Mouse (Mus musculus) ES-E14 (cell line): ENCODE measurements around the gene Cmtm6.

ENCODE experiments used
- ZC3H11A ChIP-seq: IDR thresholded peaks from 2 replicates; pipeline ENCODE4 v1.6.1; 2012; ENCODE audit warnings: low read depth, mild to moderate bottlenecking, inconsistent platforms, low read length, borderline replicate concordance
- ZNF384 ChIP-seq: IDR thresholded peaks from 2 replicates; pipeline ENCODE4 v1.6.1; 2012; ENCODE audit warnings: low read depth, low read length, inconsistent platforms

DNA sequence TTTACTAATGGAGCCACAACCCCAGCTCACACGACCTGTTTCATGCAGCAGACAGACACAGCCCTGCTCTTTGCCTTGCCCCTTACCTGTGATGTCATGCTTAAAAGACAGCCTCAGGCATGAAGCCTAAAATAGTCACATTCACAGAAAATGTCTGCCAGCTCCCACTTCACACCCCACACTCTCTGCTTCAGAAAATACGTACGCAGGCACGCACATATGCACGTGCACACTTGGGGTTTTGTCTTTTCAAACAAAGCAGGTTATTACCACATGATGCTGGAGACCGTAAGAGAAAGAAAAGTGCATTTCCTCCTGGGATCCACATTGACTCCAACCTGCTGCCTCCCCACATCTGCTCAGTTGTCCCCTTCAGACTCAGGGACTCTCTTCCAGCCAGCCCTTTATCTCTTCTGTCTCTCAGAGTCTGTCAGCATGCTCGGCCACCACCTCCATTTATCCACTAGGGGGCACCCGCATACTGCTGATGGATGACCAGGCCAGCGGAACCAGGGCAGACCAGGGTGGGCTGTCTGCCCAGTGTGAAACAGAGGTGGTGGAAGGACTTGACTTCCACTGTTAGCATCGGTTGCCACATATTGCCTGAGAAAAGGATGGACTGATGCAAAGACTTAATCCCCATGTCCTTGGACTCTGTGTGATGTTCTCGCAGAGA, 66.6 kb downstream of the Cmtm6 start:
- peak; percentile 77 for TF ChIP-seq ZC3H11A
- no peak for TF ChIP-seq ZNF384
